Mouse (Mus musculus) heart, adult 11 months (tissue): ENCODE data around the gene Zbtb22.

Source experiments
- DNase-seq: peaks from one replicate; pipeline ENCODE4 v3.0.0; 2022

The Zbtb22 gene

DNA sequence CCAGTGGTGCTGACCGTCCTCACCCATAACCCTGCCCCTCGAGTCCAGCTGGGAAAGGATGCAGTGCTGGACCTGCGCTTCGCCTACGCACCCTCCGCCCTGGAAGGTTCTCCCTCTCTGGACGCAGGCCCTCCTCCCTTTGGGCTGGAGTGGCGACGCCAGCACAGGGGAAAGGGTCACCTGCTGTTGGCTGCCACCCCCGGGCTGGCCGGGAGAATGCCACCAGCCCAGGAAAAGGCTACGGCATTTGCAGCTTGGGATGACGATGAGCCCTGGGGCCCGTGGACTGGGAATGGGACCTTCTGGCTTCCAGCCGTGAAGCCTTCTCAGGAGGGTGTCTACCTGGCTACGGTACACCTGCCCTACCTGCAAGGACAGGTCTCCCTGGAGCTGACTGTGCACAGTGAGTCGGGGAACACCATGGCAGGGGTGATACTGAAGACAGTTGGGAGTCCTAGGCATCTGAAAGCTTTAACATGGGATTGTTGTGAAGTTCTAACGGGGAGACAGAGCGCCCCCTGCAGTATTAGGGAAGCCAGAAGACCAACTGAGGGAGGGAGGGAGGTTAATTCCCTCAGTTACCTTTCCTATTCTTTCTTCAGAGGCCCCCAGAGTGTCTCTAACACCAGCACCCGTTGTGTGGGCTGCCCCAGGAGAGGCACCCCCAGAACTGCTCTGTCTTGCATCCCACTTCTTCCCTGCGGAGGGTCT is 9.9 kb downstream of the Zbtb22 start:
- peak; percentile 92 for DNase-seq

DNA sequence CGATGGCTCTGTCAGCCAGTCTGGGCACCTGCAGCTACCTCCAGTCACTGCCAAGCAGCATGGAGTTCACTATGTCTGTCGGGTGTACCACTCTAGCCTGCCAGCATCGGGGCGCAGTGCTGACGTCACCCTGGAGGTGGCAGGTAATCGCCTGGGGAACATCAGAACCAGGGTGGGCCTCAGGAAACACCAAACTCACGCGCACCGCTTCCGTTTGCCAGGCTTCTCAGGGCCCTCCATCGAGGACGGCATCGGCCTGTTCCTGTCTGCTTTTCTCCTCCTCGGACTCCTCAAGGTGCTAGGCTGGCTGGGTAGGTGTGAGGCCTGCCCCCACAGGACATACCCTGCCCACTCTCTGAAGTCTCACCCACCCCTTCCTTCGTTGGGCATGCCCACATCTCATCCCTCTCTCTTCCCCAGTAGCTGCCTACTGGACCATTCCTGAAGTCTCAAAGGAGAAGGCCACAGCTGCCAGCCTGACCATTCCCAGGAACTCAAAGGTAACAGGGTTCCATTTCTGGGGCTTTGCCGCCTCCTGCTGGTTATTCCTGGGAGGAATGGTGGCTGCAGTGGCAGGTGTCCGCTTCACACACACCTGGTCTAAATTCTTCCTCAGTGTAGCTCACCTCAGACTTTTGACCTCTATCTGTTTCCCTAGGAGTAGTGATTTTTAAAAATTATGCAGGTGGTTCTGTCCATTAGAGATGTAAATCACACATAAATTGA is 10.7 kb downstream of the Zbtb22 start:
- DNase-seq = peak; percentile 91

DNA sequence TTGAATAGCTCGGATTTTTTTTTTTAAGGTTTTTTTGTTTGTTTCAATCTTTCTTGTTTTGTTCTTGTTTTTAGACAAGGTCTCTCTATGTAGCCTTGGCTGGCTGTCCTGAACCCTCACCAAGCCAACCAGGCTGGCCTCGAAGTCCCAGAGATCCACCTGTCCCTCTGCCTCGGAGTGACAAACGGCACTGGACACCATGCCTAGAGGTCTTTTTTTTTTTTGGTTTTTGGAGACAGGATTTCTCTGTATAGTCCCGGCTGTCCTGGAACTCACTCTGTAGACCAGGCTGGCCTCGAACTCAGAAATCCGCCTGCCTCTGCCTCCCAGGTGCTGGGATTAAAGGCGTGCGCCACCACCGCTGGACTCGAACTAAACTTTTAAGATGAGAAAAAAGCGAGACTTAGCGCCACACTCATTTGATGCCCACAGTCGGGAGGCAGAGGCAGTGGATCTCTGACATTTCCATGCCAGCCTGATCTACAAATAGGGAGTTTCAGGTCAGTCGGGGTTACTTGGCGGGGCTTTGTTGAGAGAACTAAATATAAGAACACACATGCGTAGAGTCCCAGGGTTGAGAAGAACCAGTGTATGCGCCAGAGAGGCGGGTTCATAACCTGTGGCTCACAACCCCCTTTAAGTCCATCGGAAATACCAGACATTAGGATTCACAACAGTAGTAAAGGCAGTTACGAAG is 12.7 kb downstream of the Zbtb22 start:
- peak; percentile 92 for DNase-seq

DNA sequence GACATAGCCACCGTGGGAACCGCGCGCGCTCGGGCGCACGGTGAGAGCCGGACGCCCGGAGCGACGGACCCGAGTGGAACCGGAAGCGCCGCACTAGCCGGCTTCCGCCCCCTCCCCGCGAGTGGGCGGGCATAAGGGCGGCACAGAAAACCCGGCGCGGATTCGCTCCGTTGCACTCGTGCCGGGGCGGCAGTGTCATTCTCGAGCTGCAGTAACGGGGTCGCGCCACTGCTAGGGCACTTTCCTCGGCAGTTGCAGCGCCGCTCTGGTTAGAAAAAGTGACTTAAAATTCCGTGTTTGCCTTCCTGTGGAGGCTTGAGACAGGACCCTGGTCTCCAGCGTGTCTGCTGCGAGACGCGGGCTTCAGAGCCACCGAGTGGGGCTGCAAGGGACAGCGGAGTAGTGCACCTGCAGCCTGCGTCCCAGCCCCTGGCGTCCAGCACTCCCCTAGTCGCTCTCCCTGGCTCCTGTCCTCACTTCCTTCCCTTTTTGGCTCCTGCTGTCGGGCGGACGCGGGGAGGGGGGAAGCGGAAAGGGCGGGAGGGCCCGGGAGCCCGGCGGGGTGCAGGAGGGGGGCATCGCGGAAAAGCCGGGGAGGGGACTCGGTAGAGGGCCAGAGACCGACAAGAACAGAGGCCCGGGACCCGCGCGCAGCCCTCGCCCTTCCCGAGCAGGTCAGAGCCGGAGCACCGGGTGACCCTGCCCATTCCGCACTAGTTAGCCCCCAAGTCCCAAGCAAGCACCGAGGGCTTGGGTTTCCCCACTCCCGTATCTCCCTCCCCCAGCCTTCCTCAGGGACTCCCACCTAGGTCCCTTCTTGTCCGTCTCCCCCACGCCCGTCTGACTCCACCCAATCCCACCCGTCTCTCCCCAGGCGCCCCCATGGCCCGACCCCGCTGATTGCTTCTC is 13.9 kb downstream of the Zbtb22 start, which contains the start of gene Rgl2:
Gene Rgl2, plus strand, starts transcription at position 173 of the 909 bp plus-strand sequence.
- DNase-seq = peak; percentile 99

GRCm38 (mm10) chr17:33930280-33931158 is 14.8 kb downstream of the Zbtb22 start:
- peak; percentile 98 for DNase-seq

DNA sequence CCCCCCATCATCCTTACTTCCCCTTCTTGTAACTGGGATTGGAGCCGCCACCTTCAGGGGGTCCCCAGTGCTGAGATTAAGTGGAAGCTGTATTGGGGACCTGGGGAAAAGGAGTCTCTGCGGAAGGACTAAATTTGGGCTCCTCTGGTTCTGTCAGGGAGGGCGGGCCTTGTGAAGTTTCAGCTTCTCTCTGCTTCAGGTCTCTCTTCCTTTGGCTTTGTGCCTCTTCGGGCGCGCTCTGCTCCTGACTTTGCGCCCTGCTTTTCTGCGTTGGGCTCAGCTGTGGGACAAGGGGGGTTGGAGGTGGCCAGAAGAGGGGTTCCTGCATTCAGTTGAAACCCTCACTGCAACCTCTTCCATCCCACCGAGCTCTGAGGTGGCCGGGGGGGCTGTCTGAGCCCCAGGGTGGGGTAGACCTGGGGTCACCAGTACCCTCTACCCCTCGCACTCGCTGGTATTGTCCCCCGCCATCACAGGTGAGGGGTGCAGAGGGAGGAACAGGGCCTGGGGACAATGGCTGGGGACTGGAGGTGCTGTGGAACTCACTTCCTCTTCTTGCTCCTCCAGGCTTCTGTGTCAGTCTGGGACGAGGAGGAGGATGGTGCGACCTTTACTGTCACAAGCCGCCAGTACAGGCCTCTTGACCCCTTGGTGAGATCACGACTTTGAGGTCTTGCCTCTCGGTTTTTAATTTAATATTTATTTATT is 15.6 kb downstream of the Zbtb22 start:
- DNase-seq = peak; percentile 96

GRCm38 (mm10) chr17:33931947-33932346 is 16.2 kb downstream of the Zbtb22 start:
- DNase-seq = peak; percentile 93

DNA sequence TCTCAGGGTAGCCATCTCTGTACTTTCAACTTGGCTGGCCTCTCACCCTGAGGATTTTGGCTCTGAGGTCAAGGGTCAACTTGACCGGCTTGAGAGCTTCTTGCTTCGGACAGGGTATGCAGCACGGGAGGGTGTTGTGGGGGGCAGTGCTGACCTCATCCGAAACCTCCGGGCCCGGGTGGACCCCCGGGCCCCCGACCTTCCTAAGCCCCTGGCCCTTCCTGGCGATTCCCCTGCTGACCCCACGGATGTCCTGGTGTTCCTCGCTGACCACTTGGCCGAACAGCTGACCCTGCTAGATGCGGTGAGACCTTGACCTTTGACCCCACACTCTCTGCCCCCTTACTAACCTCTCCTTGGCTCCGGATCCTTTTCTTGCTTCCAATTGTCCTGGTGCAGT is 16.7 kb downstream of the Zbtb22 start:
- peak; percentile 93 for DNase-seq

DNA sequence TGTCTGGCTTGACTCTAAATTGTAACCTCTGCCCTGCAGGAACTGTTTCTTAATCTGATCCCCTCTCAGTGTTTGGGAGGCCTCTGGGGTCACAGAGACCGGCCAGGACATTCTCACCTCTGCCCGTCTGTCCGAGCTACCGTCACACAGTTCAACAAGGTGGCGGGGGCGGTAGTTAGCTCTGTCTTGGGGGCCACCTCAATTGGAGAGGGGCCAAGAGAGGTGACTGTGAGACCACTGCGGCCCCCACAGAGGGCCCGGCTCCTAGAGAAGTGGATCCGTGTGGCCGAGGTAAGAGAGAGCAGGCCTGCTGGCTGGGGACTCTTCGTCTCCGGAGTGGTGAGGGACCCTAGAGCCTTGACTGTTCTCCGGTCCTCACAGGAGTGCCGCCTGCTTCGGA is 17.3 kb downstream of the Zbtb22 start:
- peak; percentile 91 for DNase-seq

DNA sequence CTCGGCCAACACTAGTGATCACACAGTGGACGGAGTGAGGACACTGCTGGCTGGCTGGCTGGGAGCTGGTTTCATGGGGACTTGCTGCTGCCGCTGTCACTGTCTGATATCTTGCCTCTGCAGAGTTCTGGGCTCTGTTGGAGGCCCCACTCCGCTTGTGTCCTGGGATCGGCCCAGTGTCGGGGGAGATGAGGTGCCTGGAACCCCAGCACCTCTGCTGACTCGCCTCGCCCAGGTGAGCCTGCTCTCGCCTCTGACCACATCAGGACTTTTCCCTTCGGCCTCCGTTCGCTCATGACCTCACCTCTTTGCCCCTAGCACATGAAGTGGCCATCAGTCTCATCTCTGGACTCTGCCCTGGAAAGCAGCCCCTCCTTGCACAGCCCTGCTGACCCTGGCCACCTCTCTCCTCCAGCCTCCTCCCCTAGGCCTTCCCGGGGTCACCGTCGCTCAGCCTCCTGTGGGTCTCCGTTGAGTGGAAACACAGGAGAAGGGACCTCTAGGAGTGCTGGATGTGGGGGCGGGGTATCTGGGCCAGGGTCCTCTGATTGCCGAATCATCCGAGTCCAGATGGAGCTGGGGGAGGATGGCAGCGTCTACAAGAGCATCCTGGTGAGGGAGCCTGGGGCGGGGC is 19.8 kb downstream of the Zbtb22 start:
- DNase-seq = peak; percentile 91

GRCm38 (mm10) chr17:33936993-33937392 is 21.3 kb downstream of the Zbtb22 start:
- peak; percentile 90 for DNase-seq

GRCm38 (mm10) chr17:33938783-33939182 is 23.1 kb downstream of the Zbtb22 start:
- DNase-seq = no peak

- DNase-seq = peak; percentile 98
Measured at GRCm38 (mm10) chr17:33940206-33940805, 24.6 kb downstream of the Zbtb22 start, which contains the start of the genes Pfdn6 and Wdr46. Pfdn6 (minus strand) TSS chr17:33940343. Wdr46 (plus strand) TSS chr17:33940660.

GRCm38 (mm10) chr17:33940981-33941380 is 25.3 kb downstream of the Zbtb22 start:
- DNase-seq = no peak

- DNase-seq = peak; percentile 91
Measured at GRCm38 (mm10) chr17:33941381-33941780, 25.7 kb downstream of the Zbtb22 start.

- DNase-seq = peak; percentile 91
Measured at GRCm38 (mm10) chr17:33943454-33943853, 27.8 kb downstream of the Zbtb22 start.

GRCm38 (mm10) chr17:33947430-33948089 is 31.9 kb downstream of the Zbtb22 start:
- DNase-seq = peak; percentile 93

DNA sequence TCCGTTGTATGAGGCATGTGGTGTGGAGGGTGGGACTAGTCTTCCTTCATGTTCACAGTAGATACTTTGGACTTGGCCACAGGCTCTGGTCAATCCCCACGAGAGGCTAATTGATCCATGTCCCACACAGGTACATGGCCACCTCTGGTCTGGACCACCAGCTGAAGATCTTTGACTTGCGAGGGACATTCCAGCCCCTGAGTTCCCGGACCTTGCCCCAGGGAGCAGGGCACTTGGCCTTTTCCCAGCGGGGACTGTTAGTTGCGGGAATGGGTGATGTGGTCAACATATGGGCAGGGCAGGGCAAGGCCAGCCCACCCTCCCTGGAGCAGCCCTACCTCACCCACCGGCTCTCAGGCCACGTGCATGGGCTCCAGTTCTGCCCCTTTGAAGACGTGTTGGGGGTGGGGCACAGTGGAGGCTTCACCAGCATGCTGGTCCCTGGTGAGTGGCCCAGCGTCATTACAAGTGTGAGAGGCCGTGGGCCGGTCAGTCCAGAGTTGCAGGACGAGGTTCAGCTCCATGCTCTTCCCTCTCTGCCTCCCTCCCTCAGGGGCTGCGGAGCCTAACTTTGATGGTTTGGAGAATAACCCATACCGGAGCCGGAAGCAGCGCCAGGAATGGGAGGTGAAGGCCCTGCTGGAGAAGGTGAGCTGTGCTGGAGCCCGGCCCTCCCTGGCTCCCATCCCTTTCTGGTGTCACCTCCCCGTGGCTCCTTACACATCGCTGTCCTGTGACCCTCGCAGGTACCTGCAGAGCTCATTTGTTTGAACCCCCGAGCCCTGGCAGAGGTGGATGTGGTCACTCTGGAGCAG is 32.6 kb downstream of the Zbtb22 start:
- DNase-seq = peak; percentile 91
